Mouse (Mus musculus) ZHBTc4 (cell line): ENCODE data around the gene Car8.

ENCODE experiments used
- DNase-seq: peaks from one replicate; pipeline ENCODE4 v3.0.0-alpha.2; 2011; ENCODE audit warnings: low read depth, low spot score

The Car8 gene

DNA sequence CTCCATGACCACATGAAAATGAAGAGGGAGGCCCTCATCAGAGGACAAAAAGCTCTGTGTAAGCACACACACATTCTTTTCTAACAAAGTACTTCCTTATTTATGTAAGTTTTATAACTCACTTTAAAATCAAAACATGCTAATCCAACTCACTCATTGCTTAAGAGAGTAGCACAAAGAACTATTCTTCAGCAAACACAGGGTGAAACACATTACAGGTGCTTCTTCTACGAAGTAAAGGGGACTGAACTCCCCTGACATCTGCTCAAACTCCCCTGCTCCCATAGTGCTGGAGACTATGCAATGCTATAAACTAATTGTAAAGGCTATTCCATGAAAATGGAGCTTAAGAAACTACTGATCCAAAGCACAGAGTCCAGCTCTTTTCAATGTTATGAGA, 35.5 kb downstream of the Car8 start:
- DNase-seq = no peak

DNA sequence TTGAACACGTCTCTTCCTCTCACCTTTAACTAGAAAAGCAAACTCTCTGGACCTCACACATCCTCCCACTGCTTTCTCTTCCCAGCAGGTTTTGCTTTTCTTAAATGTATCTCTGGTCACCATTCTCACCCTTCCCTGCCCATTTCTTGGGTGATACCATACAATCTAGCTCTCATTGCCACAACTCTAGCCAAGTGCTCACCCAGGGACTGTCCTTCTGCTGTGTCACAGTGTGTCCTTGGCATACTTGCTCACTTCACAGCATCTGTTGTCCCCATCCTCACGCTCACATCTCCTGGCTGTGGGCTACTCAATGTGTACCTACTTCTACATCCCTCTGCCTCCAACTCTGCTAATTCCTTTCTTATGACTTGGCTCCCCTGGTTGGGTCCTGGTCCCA, 37.2 kb downstream of the Car8 start:
- DNase-seq = no peak

DNA sequence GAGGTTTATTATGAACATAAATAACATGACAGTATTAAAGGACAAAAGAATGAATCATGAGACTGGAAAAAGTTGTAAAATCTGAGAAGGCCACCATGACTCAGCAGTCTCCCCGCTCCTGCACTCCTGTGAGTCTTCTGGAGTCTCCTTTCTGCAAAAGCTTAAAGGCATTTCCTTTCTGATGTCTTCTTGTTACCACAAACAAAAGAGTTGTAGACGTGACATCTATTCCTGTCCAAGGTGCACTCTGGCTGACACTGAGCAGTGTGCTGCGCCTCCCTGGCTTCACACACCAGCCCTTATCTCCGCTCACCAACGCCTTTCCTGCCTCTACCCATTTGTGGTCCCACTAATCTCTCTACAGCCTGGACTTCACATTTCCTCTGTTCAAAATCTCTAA, 38.8 kb downstream of the Car8 start:
- DNase-seq = peak; percentile 34

DNA sequence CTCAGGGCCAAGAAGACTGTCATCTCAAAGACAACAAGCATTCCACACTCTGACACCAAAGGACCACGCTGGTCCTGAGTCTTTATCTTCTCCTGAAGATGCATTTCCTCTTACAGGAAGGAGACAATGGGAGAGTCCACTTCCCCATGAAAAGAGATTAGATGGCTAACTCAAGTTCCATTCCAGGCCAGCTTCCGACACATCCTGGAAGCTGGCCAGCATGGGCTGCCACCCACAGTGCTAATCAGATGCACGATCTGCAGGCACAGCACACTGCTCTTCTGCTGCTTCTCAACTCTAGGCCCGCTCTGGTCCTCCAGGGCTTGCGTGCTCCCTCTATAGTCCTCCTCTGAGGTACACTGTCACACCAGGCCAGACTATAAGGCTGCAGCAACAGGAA, 40.8 kb downstream of the Car8 start:
- DNase-seq = no peak

DNA sequence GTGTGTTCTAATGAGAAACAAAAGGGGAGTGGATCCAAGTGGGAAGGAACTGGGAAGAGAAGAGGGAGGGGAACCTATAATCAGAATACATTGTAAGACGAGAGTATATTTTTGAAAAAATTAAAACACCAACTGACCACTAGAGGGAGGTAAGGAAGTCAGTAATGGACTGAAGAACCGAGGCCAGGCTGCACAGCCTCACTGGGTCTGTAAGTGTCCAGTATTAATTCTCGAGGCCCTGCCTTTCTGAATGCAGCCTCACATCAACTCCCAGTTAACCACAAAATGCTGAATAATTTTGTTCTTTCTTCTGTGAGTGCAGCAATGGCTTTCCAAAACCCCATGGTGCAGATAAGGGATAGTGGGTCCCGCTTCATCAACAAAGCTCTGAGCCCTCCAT, 48.4 kb downstream of the Car8 start:
- DNase-seq = peak; percentile 40

DNA sequence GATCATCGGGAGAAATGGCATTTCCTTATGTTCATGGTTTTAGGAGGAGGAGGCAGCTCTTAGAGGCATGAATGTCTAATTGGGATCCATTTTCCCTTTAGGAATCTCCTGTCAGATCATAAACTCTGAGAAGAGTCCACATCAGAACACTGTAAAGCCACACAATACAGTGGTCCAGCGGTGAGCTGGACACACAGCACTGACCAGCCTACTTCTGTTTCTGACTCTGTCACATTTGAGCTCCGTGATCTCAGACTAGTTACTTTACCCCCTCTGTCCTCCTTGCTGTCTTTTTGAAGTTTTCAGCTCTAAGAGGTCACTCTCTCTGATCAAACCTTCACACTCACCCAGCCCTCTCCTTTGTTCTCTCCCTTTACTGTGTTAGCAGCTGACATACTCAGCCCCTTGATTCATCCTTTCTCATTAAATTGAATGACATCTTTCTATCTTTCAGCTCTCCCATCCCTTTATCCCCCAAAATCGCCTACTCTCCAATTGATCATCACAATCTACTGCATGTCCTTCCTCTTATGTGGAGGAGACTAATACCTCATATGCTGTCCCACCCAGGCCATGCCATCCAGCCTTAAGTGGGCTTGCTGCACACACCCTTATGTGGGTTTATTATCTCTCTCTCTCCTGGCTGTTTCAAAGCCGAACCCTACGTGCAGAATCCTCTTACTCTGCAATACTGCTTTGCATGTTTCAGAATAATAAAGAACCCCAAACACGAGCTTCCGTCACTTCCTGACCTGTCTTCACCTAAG, 51.7 kb downstream of the Car8 start:
- DNase-seq = peak; percentile 27

DNA sequence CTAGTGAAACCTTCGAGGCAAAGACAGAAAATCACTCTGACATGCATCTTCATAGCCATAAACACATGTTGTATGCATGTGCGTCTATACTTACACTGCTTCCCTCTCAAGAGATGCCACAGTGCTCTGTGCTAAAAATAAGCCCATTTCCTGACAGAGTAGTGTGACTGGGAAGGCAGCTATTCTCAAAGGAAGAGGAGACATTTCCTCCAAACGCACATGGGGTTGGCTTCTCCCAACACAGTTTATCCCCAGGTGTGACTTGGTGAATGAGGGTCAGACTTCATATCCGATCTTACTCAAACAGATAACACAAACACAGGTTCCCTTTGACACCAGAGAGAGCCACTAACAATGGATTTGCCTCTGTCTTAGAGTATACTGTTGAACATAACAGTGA, 58.3 kb downstream of the Car8 start:
- peak; percentile 28 for DNase-seq

DNA sequence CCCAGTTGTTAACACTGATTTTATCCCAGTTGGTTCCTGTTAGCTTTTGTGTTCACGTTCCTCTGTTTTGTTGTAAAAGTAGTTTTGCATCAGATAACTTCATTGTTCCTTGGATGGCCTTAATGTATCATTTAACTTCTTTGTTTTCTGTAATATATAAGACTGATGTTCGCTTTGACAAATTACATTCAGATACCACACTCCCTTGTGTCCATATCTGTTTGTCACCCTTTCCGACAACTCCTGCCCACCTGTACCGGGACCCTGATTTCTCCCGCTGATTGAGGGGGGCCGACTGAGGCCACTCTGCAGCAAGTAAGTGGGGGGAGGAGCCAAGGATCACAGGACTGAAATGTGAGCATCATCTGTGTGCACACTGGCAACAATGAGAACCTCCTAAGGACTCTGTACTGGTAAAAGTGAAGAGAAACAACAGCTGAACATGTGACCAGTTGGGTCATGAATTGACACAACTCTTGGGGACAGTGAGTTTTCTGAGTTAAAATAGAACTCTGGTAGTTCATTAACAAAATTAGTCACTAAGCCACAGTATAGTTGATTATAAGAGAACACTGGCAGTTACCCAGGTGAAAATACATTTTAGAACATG, 84.1 kb downstream of the Car8 start:
- DNase-seq = peak; percentile 93

DNA sequence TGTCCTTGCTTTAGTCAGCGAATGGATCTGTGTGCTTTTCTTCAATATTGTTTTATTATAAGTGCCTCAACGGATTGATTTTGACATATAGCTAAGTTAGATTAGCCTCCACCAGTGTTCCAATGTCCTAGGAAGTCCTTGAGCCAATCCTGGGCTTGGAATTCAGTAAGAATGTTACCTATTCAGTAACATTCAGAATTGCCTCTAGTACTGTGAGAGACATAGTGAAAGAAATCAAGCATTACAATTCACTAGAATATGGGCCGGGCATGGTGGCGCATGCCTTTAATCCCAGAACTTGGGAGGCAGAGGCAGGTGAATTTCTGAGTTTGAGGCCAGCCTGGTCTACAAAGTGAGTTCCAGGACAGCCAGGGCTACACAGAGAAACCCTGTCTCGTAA, 84.9 kb downstream of the Car8 start:
- peak; percentile 82 for DNase-seq

DNA sequence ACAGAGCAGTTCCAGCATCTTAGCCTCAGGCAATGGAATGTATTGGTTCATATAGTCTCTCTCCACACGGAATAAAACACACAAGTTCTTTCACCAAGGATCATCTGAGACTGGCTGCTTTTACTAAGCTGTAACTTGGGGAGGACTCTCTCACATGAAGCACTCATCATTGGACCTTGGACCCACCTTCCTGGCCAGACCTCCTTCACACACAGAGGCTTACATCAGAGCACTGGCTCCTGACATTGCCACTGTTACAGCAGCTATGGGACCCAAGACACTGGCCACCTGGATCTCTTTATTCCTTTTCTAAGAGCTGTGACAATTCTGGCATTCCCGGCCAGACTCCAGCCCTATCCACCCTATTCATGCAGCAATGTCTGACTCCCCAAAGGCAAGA, 101.4 kb downstream of the Car8 start:
- no peak for DNase-seq

DNA sequence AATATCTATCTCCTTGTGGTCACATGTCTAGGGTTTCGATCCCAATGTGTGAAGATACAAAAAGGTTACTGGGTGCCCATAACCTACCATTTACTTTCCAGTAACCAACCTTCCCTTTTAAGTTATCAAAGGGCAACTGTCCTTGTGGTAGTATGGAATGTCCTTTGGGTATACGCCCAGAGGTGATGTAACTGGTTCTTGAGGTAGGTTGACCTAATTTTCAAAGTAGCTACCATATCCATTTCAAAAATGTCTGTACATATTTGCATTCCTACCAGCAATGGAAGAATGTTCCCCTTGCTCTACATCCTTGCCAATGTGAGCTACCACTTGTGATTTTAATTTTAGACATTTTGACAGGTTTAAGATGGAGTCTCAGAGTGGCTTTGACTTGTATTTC, 106.8 kb downstream of the Car8 start:
- DNase-seq = no peak

DNA sequence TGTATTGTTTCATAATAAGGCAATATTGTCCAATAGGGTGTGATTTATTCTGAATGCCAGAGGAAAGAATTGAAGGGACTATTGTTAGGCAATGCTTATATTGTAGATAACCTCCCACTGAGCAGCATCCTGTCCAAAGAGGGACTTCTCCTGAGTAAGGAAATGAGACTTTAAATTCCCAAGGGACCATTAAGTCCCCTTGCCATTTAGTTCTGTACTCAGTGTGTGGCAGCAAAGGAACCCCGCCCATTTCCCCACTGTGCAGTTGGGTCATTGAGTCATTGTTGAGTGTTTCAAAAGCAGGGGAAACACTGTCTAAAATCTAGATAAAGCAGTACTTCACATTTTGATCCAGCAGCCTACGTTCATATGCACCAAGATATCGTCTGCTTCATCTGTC, 125.3 kb downstream of the Car8 start:
- DNase-seq = no peak

DNA sequence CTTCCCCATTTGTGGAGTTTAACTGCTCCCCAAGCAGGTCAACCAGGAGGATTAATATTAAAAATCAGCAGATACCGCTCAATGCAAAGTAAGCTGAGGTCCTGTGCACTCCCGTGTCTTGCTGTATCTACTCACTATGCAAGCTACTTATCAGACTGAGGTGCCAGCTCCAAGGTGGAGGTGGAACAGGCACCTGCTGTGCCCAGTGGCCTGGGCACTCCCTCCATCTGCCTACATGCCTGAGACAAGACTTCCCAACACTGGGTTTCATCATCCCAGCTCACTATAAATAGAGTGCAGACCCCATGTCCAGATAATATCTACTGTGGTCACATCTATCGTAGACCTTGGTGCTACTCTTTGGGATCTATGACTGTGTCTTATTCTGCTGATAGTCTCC, 127.0 kb downstream of the Car8 start:
- DNase-seq = no peak

DNA sequence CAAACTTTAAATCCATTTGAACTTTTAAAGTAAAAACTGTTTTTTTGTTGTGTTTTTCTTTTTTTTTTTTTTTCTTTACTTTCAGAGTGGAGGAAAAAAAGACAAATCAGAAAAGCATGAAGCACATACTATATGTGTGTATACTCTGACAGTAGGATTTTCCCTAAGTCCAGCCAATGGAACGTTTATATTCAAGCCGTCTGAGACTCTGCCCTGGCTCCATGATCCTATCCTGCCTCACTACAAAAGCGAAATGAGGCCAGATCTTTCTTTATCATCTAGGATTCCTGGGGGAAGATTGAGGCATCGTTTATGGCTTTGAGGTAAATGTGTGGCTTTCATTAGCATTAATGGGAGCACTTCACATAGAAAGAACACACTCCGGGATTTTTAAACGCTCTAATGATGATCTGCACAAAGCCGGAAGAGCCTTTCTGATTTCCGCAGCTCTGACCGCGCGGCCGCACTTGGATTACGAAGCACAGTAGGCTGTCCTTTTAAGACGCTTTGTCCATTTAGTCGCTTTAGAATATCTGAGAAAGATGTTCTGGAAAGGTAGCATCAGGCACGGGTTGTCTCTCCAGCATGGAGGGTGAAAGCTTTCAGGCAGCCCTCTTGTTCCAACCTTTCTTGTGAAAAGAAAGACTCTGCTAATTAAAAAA, 128.8 kb downstream of the Car8 start:
- peak; percentile 42 for DNase-seq

DNA sequence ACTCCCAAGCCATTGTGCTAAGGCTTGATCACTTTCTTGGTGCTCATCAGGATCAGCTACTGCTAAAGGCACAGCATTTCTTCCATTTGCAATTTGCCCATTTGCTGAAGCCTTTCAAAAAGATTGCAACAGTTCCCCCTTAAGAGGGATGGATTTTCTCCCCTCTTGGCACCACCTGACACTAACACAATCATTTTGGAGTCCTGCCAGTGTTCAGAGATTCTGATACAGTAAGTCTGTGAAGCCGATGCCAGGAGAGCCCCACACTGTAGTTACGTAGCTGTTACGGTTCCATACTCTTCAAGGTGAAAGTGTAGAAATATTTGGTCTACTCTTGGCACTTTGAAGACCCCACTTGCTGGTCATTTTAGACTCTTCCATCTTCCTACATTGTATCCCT, 137.4 kb downstream of the Car8 start:
- no peak for DNase-seq

DNA sequence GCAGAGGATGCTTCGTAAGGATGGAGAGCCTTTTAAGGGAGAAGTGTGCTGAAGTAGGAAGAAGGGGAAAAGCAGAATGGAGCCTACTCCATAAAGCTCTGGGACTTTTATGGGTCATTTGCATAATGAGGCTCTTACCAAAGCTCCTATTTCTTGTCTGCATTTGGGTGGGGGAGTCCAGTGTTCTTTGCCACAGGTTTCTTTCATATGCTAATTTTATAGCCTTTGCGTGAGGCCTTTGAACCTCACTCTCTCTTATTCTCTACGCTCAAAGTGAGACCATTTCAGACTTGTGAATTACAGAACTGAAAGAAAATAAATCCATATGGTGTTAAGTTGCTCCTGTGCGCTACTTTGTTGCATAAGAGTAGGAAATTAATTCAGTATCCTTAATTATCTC, 140.8 kb downstream of the Car8 start:
- peak; percentile 74 for DNase-seq

DNA sequence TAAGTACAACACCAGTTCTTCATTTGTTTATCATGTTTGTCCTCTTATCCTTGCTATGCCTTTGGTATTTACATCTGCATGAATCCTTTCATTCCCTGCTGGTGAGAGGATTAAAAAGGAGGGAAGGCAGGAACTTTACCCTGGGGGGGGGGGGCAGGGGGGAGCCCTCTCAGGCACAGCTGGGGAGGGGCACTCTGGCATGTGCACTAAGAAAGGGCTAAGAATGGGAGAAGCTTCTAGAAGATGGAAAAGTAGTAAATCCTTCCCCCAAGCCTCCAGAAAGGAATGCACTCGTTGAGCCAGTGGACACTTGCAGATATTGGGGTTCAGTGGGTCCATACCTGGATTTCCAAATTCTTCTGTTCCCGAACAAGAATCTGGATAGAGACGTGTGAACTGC, 141.2 kb downstream of the Car8 start:
- DNase-seq = peak; percentile 17

DNA sequence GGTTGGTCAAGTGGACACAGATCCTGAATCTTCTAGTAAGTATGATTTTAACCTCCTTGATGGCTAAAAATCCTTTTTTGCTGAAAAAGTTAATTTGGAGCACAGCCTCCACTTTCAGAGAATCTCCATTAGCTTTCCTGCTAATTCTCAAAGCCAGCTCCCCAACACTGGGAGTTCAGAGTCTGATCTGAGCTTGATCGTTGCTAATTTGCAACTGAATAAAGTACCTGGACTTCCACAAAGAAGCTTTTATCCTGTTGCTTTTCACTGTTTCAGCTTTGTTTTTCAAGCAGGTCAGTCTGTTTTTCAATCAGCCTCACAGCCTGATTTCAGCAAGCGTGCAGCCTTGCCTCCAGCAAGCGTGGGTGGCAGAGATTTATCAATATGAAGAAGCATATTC, 145.3 kb downstream of the Car8 start:
- DNase-seq = peak; percentile 65
